Mouse (Mus musculus): Measurements from ENCODE around the gene Gm45062.

- no peak for TF ChIP-seq CTCF (IDR thresholded peaks at IDR 0.05; ENCODE audit: borderline replicate concordance, control insufficient read depth, extremely low read depth, insufficient read depth, low read length, poor library complexity)
- no peak for TF ChIP-seq POLR2A (IDR thresholded peaks at IDR 0.05; ENCODE audit: control insufficient read depth, extremely low read depth, insufficient read depth, low read length, poor library complexity)
Measured at GRCm38 (mm10) chr6:8358232-8358631, 99.0 kb downstream of the Gm45062 start.

Data from thymus, adult 2 months (tissue).